Mouse (Mus musculus): ENCODE measurements around the gene Ppp5c.
A peak's percentile ranks its signal among the peaks of the same experiment; 100 is the strongest.

Ppp5c gene

GRCm38 (mm10) chr7:17054325-17054989 is 26.7 kb upstream of the Ppp5c start:
- no peak for DNase-seq (ENCODE audit: low spot score in 2 of 2)

- peak; percentile 44 to 52 for DNase-seq (ENCODE audit: low spot score in 2 of 2)
Observed at GRCm38 (mm10) chr7:17050933-17051594, 23.3 kb upstream of the Ppp5c start.

- no peak for DNase-seq (ENCODE audit: low spot score in 2 of 2)
Observed at GRCm38 (mm10) chr7:17050491-17050890, 22.8 kb upstream of the Ppp5c start.

GRCm38 (mm10) chr7:17048431-17049190 is 20.9 kb upstream of the Ppp5c start:
- no peak for DNase-seq (ENCODE audit: low spot score in 2 of 2)

- no peak for DNase-seq (ENCODE audit: low spot score in 2 of 2)
Observed at GRCm38 (mm10) chr7:17047041-17047682, 19.4 kb upstream of the Ppp5c start.

- DNase-seq (ENCODE audit: low spot score in 2 of 2): no peak
Observed at GRCm38 (mm10) chr7:17045743-17046142, 18.0 kb upstream of the Ppp5c start.

- no peak for DNase-seq (ENCODE audit: low spot score in 2 of 2)
Observed at GRCm38 (mm10) chr7:17039373-17039772, 11.6 kb upstream of the Ppp5c start.

GRCm38 (mm10) chr7:17038018-17038695 is 10.4 kb upstream of the Ppp5c start:
- no peak for DNase-seq (ENCODE audit: low spot score in 2 of 2)

- no peak for DNase-seq (ENCODE audit: low spot score in 2 of 2)
Observed at GRCm38 (mm10) chr7:17030239-17030638, 2.5 kb upstream of the Ppp5c start.

GRCm38 (mm10) chr7:17028923-17029322 is 1.2 kb upstream of the Ppp5c start:
- DNase-seq (ENCODE audit: low spot score in 2 of 2): no peak

GRCm38 (mm10) chr7:17026710-17027587 is 775 bp downstream of the Ppp5c start:
- DNase-seq (ENCODE audit: low spot score in 2 of 2): no peak

GRCm38 (mm10) chr7:17025896-17026622 is 1.7 kb downstream of the Ppp5c start:
- no peak for DNase-seq (ENCODE audit: low spot score in 2 of 2)

- no peak for DNase-seq (ENCODE audit: low spot score in 2 of 2)
Observed at GRCm38 (mm10) chr7:17025505-17025894, 2.2 kb downstream of the Ppp5c start.

GRCm38 (mm10) chr7:17024814-17025504 is 2.8 kb downstream of the Ppp5c start:
- DNase-seq (ENCODE audit: low spot score in 2 of 2): no peak

GRCm38 (mm10) chr7:17024141-17024540 is 3.6 kb downstream of the Ppp5c start:
- DNase-seq (ENCODE audit: low spot score in 2 of 2): no peak

GRCm38 (mm10) chr7:17023701-17024100 is 4.0 kb downstream of the Ppp5c start:
- no peak for DNase-seq (ENCODE audit: low spot score in 2 of 2)

- DNase-seq (ENCODE audit: low spot score in 2 of 2): no peak
Observed at GRCm38 (mm10) chr7:17022176-17022575, 5.5 kb downstream of the Ppp5c start.

- DNase-seq (ENCODE audit: low spot score in 2 of 2): no peak
Observed at GRCm38 (mm10) chr7:17019426-17020166, 8.1 kb downstream of the Ppp5c start.

- no peak for DNase-seq (ENCODE audit: low spot score in 2 of 2)
Observed at GRCm38 (mm10) chr7:17017921-17018320, 9.8 kb downstream of the Ppp5c start.

All from urinary bladder, adult 18-20 months (tissue).